Mouse (Mus musculus) forebrain, embryonic 11.5 days (tissue): Measurements from ENCODE around the gene Zdhhc14. TPM values are rescaled to one million over a fixed set of nuclear protein-coding genes. Genes with fewer than 3 reads are reported as not detected.

Experiments used
- ATAC-seq: fragments of 200-750 bp; cut with Nextera tagmentation; replicated peaks from 2 replicates; pipeline ENCODE4 v1.8.0; 2017; ENCODE audit warnings: moderate TSS enrichment; ENCODE audit not compliant: low FRiP score
- DNase-seq: peaks from one replicate; pipeline ENCODE4 v3.0.0-alpha.2; 2017; ENCODE audit warnings: low spot score
- H3K27ac ChIP-seq: fragments of 300-500 bp; sonication (generic); 2 replicates; pipeline ENCODE4 v1.5.1; 2014; ENCODE audit warnings: low read depth, low read length
- H3K27me3 ChIP-seq: fragments of 300-500 bp; sonication (generic); 2 replicates; pipeline ENCODE4 v1.6.1; 2014; ENCODE audit warnings: mild to moderate bottlenecking, low read length, mixed read lengths; ENCODE audit not compliant: control insufficient read depth, insufficient read depth
- H3K36me3 ChIP-seq: fragments of 300-500 bp; sonication (generic); 2 replicates; pipeline ENCODE4 v1.6.1; 2014; ENCODE audit warnings: mild to moderate bottlenecking, low read length, moderate library complexity, mixed read lengths; ENCODE audit not compliant: control insufficient read depth, insufficient read depth
- H3K4me1 ChIP-seq: fragments of 300-500 bp; sonication (generic); replicated peaks from 2 replicates; pipeline ENCODE4 v1.6.1; 2014; ENCODE audit warnings: low read length, mixed read lengths; ENCODE audit not compliant: control insufficient read depth, insufficient read depth
- H3K4me2 ChIP-seq: fragments of 300-500 bp; sonication (generic); 2 replicates; pipeline ENCODE4 v1.6.1; 2014; ENCODE audit warnings: low read depth, mild to moderate bottlenecking, low read length, moderate library complexity, mixed read lengths; ENCODE audit not compliant: severe bottlenecking
- H3K4me3 ChIP-seq: fragments of 300-500 bp; sonication (generic); 2 replicates; pipeline ENCODE4 v1.5.1; 2014; ENCODE audit warnings: low read depth, low read length
- H3K9ac ChIP-seq: fragments of 300-500 bp; sonication (generic); 2 replicates; pipeline ENCODE4 v1.6.1; 2014; ENCODE audit warnings: low read length
- H3K9me3 ChIP-seq: fragments of 300-500 bp; sonication (generic); 2 replicates; pipeline ENCODE4 v1.6.1; 2016; ENCODE audit warnings: low read length, mixed read lengths; ENCODE audit not compliant: control insufficient read depth
- WGBS: fragments of 180-500 bp; shearing (Covaris S2); extraction: QIAGEN DNeasy Blood & Tissue Kit; methylation state at CpG from one replicate; pipeline ENCODE4 v1.1.7; 2014; 5-methylcytosine and 5-hydroxymethylcytosine counted together
- polyA plus RNA-seq: library from polyadenylated mRNA; unstranded; fragments of >200 nt; fragmentation: Nextera tagmentation; extraction: Ambion mirVana; gene quantifications from 2 replicates; pipeline ENCODE4 v1.2.1, GENCODE M21; 2014

Gene Zdhhc14
- polyA plus RNA-seq, 1 experiment from 2014 or later: 2.3 TPM

GRCm38 (mm10) chr17:5741061-5741460 is 248.7 kb downstream of the Zdhhc14 start:
- Histone ChIP-seq H3K36me3 (no peaks in the 10 kb centered on the region), H3K9me3 (no peaks in the 10 kb centered on the region), H3K4me1 (no peaks in the 10 kb centered on the region), H3K9ac (no peak overlapping the region), H3K27me3 (no peaks in the 10 kb centered on the region), H3K4me3 (no peak overlapping the region), H3K27ac (no peak overlapping the region), H3K4me2 (no peak overlapping the region)
- DNase-seq (no peak), ATAC-seq (no peak)
- WGBS: 90% methylated on average over 6 of the region's 6 CpGs

GRCm38 (mm10) chr17:5744016-5744415 is 251.7 kb downstream of the Zdhhc14 start:
- H3K9me3 ChIP-seq: no peaks in the 10 kb centered on the region
- H3K4me2 ChIP-seq: no peak overlapping the region
- no peak overlapping the region for H3K27ac ChIP-seq
- no peak overlapping the region for H3K9ac ChIP-seq
- no peak overlapping the region for H3K4me3 ChIP-seq
- DNase-seq (no peak), ATAC-seq (no peak)
- 90% methylated on average over 5 of the region's 5 CpGs for WGBS
- H3K27me3 ChIP-seq: no peaks in the 10 kb centered on the region
- no peaks in the 10 kb centered on the region for H3K4me1 ChIP-seq
- no peaks in the 10 kb centered on the region for H3K36me3 ChIP-seq

GRCm38 (mm10) chr17:5746378-5746777 is 254.0 kb downstream of the Zdhhc14 start:
- Histone ChIP-seq H3K27ac (no peak overlapping the region), H3K4me1 (no peaks in the 10 kb centered on the region), H3K9me3 (no peaks in the 10 kb centered on the region), H3K9ac (no peak overlapping the region), H3K27me3 (no peaks in the 10 kb centered on the region), H3K4me2 (no peak overlapping the region), H3K36me3 (no peaks in the 10 kb centered on the region), H3K4me3 (no peak overlapping the region)
- DNase-seq (no peak), ATAC-seq (no peak)
- WGBS: 91% methylated on average over 3 of the region's 3 CpGs

GRCm38 (mm10) chr17:5747539-5748500 is 255.5 kb downstream of the Zdhhc14 start:
- ATAC-seq (no peak), DNase-seq (no peak)
- Histone ChIP-seq H3K4me2 (no peak overlapping the region), H3K27me3 (no peaks in the 10 kb centered on the region), H3K27ac (no peak overlapping the region), H3K4me1 (0 out of 2 replicates have a peak, but pooled peaks cover 3% of the 10 kb centered on the region), H3K9ac (no peak overlapping the region), H3K9me3 (no peaks in the 10 kb centered on the region), H3K4me3 (no peak overlapping the region), H3K36me3 (no peaks in the 10 kb centered on the region)
- 82% methylated on average over 16 of the region's 16 CpGs for WGBS

GRCm38 (mm10) chr17:5748501-5748894 is 256.1 kb downstream of the Zdhhc14 start:
- Histone ChIP-seq H3K27me3 (no peaks in the 10 kb centered on the region), H3K9me3 (no peaks in the 10 kb centered on the region), H3K4me1 (peaks cover 3% of the 10 kb centered on the region; the same call in 1 of the 2 replicates), H3K9ac (no peak overlapping the region), H3K4me3 (no peak overlapping the region), H3K36me3 (no peaks in the 10 kb centered on the region), H3K4me2 (no peak overlapping the region), H3K27ac (no peak overlapping the region)
- WGBS: 5% methylated on average over 3 of the region's 4 CpGs
- DNase-seq (no peak), ATAC-seq (no peak)

- no peak overlapping the region for H3K27ac ChIP-seq
- DNase-seq (no peak), ATAC-seq (no peak)
- no peak overlapping the region for H3K9ac ChIP-seq
- no peaks in the 10 kb centered on the region for H3K9me3 ChIP-seq
- H3K27me3 ChIP-seq: no peaks in the 10 kb centered on the region
- no peak overlapping the region for H3K4me3 ChIP-seq
- 77% methylated on average over 4 of the region's 4 CpGs for WGBS
- H3K4me2 ChIP-seq: no peak overlapping the region
- H3K4me1 ChIP-seq: peaks cover 3% of the 10 kb centered on the region; the same call in 1 of the 2 replicates
- no peaks in the 10 kb centered on the region for H3K36me3 ChIP-seq
Observed at GRCm38 (mm10) chr17:5750278-5750677, 257.9 kb downstream of the Zdhhc14 start.

- Histone ChIP-seq H3K27me3 (no peaks in the 10 kb centered on the region), H3K4me3 (no peak overlapping the region), H3K4me1 (peaks cover 3% of the 10 kb centered on the region; the same call in 1 of the 2 replicates), H3K36me3 (no peaks in the 10 kb centered on the region), H3K9ac (no peak overlapping the region), H3K4me2 (no peak overlapping the region), H3K9me3 (no peaks in the 10 kb centered on the region), H3K27ac (no peak overlapping the region)
- no peak for ATAC-seq
- no peak for DNase-seq
- 87% methylated on average over 3 of the region's 3 CpGs for WGBS
Observed at GRCm38 (mm10) chr17:5751066-5751465, 258.7 kb downstream of the Zdhhc14 start.

- Histone ChIP-seq H3K4me2 (peak overlapping the region; percentile 54), H3K9me3 (no peaks in the 10 kb centered on the region), H3K9ac (no peak overlapping the region; the same call in 1 of the 2 replicates), H3K36me3 (no peaks in the 10 kb centered on the region), H3K27ac (no peak overlapping the region), H3K4me3 (peak overlapping the region; percentile 38; the same call in 1 of the 2 replicates), H3K27me3 (no peaks in the 10 kb centered on the region), H3K4me1 (peaks cover 3% of the 10 kb centered on the region; the same call in 1 of the 2 replicates)
- 21% methylated on average over 2 of the region's 2 CpGs for WGBS
- peak; percentile 25; the same call in 1 of the 2 replicates for ATAC-seq
- no peak for DNase-seq
Observed at GRCm38 (mm10) chr17:5752322-5752715, 260.0 kb downstream of the Zdhhc14 start.
